Mouse (Mus musculus): ENCODE measurements around the gene Kprp. TPM values are rescaled to one million over a fixed set of nuclear protein-coding genes. Genes with fewer than 3 reads are reported as not detected.
"Not testable (repeated sequence)": the region's sequence is repeated elsewhere in the genome, so short reads cannot be mapped to it uniquely, and the experiment has no call there.

The Kprp gene
- total RNA-seq (2021) = not detected
- long read RNA-seq, experiment 1 = 0 reads
- long read RNA-seq, experiment 2 = 0 reads

GRCm38 (mm10) chr3:92827108-92827507 lies at the start of gene Kprp:
Gene Kprp (minus strand): TSS chr3:92827247.
- DNase-seq = no peak

GRCm38 (mm10) chr3:92874180-92874579 lies 47.1 kb upstream of the Kprp start:
- DNase-seq = no peak

- DNase-seq = no peak
These were observed 43.1 kb upstream of the Kprp start, which contains the start of gene 2310050C09Rik for GRCm38 (mm10) chr3:92870116-92870515. Gene 2310050C09Rik (minus strand): TSS chr3:92870216.

GRCm38 (mm10) chr3:92851186-92851585 lies 24.1 kb upstream of the Kprp start, which contains the start of gene Lce1l:
Gene Lce1l (minus strand): TSS chr3:92851286.
- no peak for DNase-seq

- DNase-seq = no peak
These were observed 1.2 kb downstream of the Kprp start for GRCm38 (mm10) chr3:92825808-92826207.

GRCm38 (mm10) chr3:92816036-92816435 lies 11.0 kb downstream of the Kprp start:
- DNase-seq = not testable (repeated sequence)

GRCm38 (mm10) chr3:92815581-92815980 lies 11.5 kb downstream of the Kprp start:
- no peak for DNase-seq

- no peak for DNase-seq
These were observed 19.3 kb downstream of the Kprp start, which contains the start of gene Lce1k for GRCm38 (mm10) chr3:92807791-92808190. Gene Lce1k (minus strand): TSS chr3:92807891.

GRCm38 (mm10) chr3:92790414-92790813 lies 36.6 kb downstream of the Kprp start, which contains the start of gene Lce1j:
Gene Lce1j (minus strand): TSS chr3:92790514.
- DNase-seq = no peak

GRCm38 (mm10) chr3:92778799-92779198 lies 48.2 kb downstream of the Kprp start, which contains the start of gene Lce1i:
Gene Lce1i (minus strand): TSS chr3:92778899.
- DNase-seq = no peak

Other genes starting within 250 kb of the Kprp start
- not detected for gene Smcp, start 238.2 kb downstream of the Kprp start, total RNA-seq (2021)
- gene 2210017I01Rik, start 219.8 kb downstream of the Kprp start, total RNA-seq (2021) = not detected
- not detected for gene Lce6a, start 205.6 kb downstream of the Kprp start, total RNA-seq (2021)
- not detected for gene Lce1a1, start 178.9 kb downstream of the Kprp start, total RNA-seq (2021)
- gene Lce1b, start 170.3 kb downstream of the Kprp start, total RNA-seq (2021) = not detected
- not detected for gene Lce1a2, start 156.9 kb downstream of the Kprp start, total RNA-seq (2021)
- not detected for gene Lce1c, start 148.0 kb downstream of the Kprp start, total RNA-seq (2021)
- gene Lce1d, start 140.0 kb downstream of the Kprp start, total RNA-seq (2021) = not detected
- gene Lce1e, start 118.2 kb downstream of the Kprp start, total RNA-seq (2021) = not detected
- gene Lce1f, start 106.9 kb downstream of the Kprp start, total RNA-seq (2021) = not detected
- gene Gm38119, start 88.2 kb downstream of the Kprp start, total RNA-seq (2021) = not detected
- not detected for gene Lce1g, start 74.9 kb downstream of the Kprp start, total RNA-seq (2021)
- gene Lce1h, start 62.2 kb downstream of the Kprp start, total RNA-seq (2021) = not detected
- gene Lce1i, start 48.3 kb downstream of the Kprp start, total RNA-seq (2021) = not detected
- gene Lce1j, start 36.7 kb downstream of the Kprp start, total RNA-seq (2021) = not detected
- not detected for gene Lce1k, start 19.4 kb downstream of the Kprp start, total RNA-seq (2021)
- gene Lce1l, start 24.0 kb upstream of the Kprp start, total RNA-seq (2021) = not detected
- not detected for gene 2310050C09Rik, start 43.0 kb upstream of the Kprp start, total RNA-seq (2021)
- not detected for gene Lce3a, start 99.0 kb upstream of the Kprp start, total RNA-seq (2021)
- gene Lce3b, start 105.7 kb upstream of the Kprp start, total RNA-seq (2021) = not detected
- not detected for gene Lce3c, start 117.2 kb upstream of the Kprp start, total RNA-seq (2021)
- not detected for gene Lce3d, start 130.1 kb upstream of the Kprp start, total RNA-seq (2021)
- not detected for gene Lce3e, start 139.8 kb upstream of the Kprp start, total RNA-seq (2021)
- not detected for gene Lce3f, start 165.0 kb upstream of the Kprp start, total RNA-seq (2021)
- gene Crct1, start 188.4 kb upstream of the Kprp start, total RNA-seq (2021) = not detected
- gene Lce1m, start 191.8 kb upstream of the Kprp start, total RNA-seq (2021) = not detected
- not detected for gene Gm4858, start 241.6 kb upstream of the Kprp start, total RNA-seq (2021)

Measured in heart, adult 18-20 months (tissue).